Mouse (Mus musculus) ES-E14 (cell line): Measurements from ENCODE around the gene Tmem229b. TPM values are rescaled to one million over a fixed set of nuclear protein-coding genes. Genes with fewer than 3 reads are reported as not detected.

Experiments used
- DNase-seq: peaks from one replicate; pipeline ENCODE4 v3.0.0-alpha.2; 2013; ENCODE audit warnings: low read depth, low spot score
- H3K27ac ChIP-seq: 2 replicates; pipeline ENCODE4 v1.5.1; 2012; ENCODE audit warnings: low read depth, mild to moderate bottlenecking, low read length, moderate library complexity, mixed read lengths; ENCODE audit not compliant: poor library complexity, insufficient read depth, severe bottlenecking
- H3K36me3 ChIP-seq: 2 replicates; pipeline ENCODE4 v1.6.1; 2012; ENCODE audit warnings: mild to moderate bottlenecking, low read length, moderate library complexity, mixed read lengths; ENCODE audit not compliant: control insufficient read depth, poor library complexity, insufficient read depth, severe bottlenecking
- H3K4me1 ChIP-seq, 2 experiments: fragments of 150-350 bp in 1 of 2; sonication (generic) in 1 of 2; 2 replicates each; pipeline ENCODE4 v1.6.1; 2012; ENCODE audit warnings: low read length in 2 of 2, mild to moderate bottlenecking in 1 of 2, mixed read lengths in 1 of 2; ENCODE audit not compliant: control insufficient read depth in 2 of 2, insufficient read depth in 2 of 2, poor library complexity in 1 of 2
- H3K4me3 ChIP-seq, 2 experiments: fragments of 150-350 bp in 1 of 2; sonication (generic) in 1 of 2; 2 replicates each; pipeline ENCODE4 v1.5.1; 2012; ENCODE audit warnings: low read length in 2 of 2, low read depth in 1 of 2, mild to moderate bottlenecking in 1 of 2, mixed read lengths in 1 of 2; ENCODE audit not compliant: insufficient read depth in 1 of 2, poor library complexity in 1 of 2, severe bottlenecking in 1 of 2
- H3K9ac ChIP-seq: 2 replicates; pipeline ENCODE4 v1.6.1; 2012; ENCODE audit warnings: low read depth, mild to moderate bottlenecking, low read length, mixed read lengths; ENCODE audit not compliant: poor library complexity, insufficient read depth, severe bottlenecking
- H3K9me3 ChIP-seq: fragments of 150-350 bp; sonication (generic); 2 replicates; pipeline ENCODE4 v1.6.1; 2012; ENCODE audit warnings: low read depth, mild to moderate bottlenecking, low read length; ENCODE audit not compliant: control insufficient read depth, insufficient read depth
- CHD2 ChIP-seq: IDR thresholded peaks from 2 replicates; pipeline ENCODE4 v1.6.1; 2014; ENCODE audit warnings: mild to moderate bottlenecking, low read depth, low read length, inconsistent platforms
- HCFC1 ChIP-seq: IDR thresholded peaks from 2 replicates; pipeline ENCODE4 v1.6.1; 2012; ENCODE audit warnings: low read length, inconsistent platforms, borderline replicate concordance; ENCODE audit not compliant: insufficient read depth
- MAFK ChIP-seq: IDR thresholded peaks from 2 replicates; pipeline ENCODE4 v1.6.1; 2014; ENCODE audit warnings: mild to moderate bottlenecking, low read depth, low read length, inconsistent platforms; ENCODE audit not compliant: insufficient read depth
- ZC3H11A ChIP-seq: IDR thresholded peaks from 2 replicates; pipeline ENCODE4 v1.6.1; 2012; ENCODE audit warnings: low read depth, mild to moderate bottlenecking, inconsistent platforms, low read length, borderline replicate concordance
- ZNF384 ChIP-seq: IDR thresholded peaks from 2 replicates; pipeline ENCODE4 v1.6.1; 2012; ENCODE audit warnings: low read depth, low read length, inconsistent platforms
- in situ Hi-C, 2 experiments: fragments of 600-800 bp; cut with MboI; formaldehyde crosslinking; loops; one replicate each; pipeline ENCODE4 v1.15.1; 2025; ENCODE audit warnings: low sequenced_read_pairs in 2 of 2, inconsistent platforms in 1 of 2; ENCODE audit not compliant: unreplicated experiment in 2 of 2
- total RNA-seq: library from RNA; depleted of rRNA; stranded (reverse); fragments of 300-350 nt; gene quantifications from 2 replicates; pipeline ENCODE4 v1.2.3, GENCODE M21; 2012

Gene Tmem229b
- total RNA-seq, 1 experiment = 6.1 TPM

DNA sequence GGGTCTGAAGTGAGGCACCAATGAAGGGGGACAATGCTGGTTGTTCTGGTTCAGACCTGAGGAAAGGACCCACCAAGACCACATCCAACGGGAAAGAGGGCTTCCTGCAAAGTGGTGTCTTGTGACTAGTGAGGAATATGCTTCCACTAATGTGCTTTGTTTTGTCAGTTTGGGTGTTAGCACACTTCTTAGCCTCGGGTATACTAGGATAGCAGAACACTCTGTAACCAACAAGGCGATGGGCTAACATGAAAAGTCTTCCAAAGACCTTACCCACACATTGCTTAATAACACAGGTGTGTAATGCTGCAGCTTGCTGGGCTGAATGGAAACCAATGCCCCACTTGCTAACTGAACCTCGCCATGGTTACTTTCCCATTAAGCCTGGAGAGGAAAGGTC lies 51.0 kb downstream of the Tmem229b start:
- no peak for DNase-seq
- Histone ChIP-seq H3K4me1 (no peaks in the 10 kb centered on the region), H3K36me3 (no peaks in the 10 kb centered on the region), H3K4me3 (no peak overlapping the region), H3K9me3 (no peaks in the 10 kb centered on the region), H3K27ac (no peak overlapping the region), H3K9ac (no peak overlapping the region)
- TF ChIP-seq HCFC1 = no peak
- no peak for TF ChIP-seq ZC3H11A
- TF ChIP-seq CHD2 = no peak
- TF ChIP-seq MAFK = no peak
- TF ChIP-seq ZNF384 = no peak
- in situ Hi-C loops = no loop called here

DNA sequence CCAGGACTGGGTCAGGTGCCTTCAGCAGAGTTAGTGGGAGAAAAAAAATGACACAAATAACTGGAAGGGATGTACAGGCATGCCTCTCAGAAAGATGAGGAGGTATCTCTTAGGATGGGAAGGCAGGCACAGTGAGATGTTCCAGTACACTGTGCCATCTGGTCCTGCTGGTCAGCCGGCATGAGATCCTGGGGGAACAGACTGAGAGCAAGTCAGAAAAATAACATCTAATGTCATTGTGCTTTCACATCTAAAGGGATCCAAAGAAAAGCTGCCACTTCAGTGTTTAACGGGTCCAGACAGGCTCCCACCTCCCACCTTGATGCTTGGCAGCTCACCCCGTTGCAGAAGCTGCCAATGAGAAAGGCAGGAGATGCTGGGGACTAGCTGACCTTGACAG lies 54.9 kb downstream of the Tmem229b start:
- Histone ChIP-seq H3K27ac (no peak overlapping the region), H3K9ac (no peak overlapping the region), H3K36me3 (no peaks in the 10 kb centered on the region), H3K4me1 (no peaks in the 10 kb centered on the region), H3K9me3 (no peaks in the 10 kb centered on the region), H3K4me3 (no peak overlapping the region)
- DNase-seq = no peak
- in situ Hi-C loops = no loop called here
- TF ChIP-seq ZC3H11A (no peak), ZNF384 (no peak), HCFC1 (no peak), MAFK (no peak), CHD2 (no peak)

DNA sequence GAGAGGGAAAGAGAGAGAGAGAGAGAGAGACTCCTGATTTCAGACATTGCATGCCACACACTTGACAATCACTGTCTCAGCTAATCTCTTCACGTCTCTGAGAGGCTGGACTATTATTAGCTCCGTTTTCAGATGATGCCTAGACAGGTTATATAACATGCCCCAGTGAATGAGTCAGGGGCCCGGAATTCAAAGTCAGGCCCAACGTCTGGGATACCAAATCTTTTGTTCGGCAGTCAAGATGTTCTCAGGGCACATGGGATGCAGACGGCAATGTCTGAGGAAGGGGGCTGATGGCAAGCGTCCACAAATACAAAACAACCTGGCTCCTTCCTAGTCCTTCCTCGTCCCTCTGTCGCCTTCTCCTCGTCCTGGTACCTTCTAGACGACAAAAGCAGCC lies 55.4 kb downstream of the Tmem229b start:
- in situ Hi-C loops = no loop called here
- H3K9me3 ChIP-seq = no peaks in the 10 kb centered on the region
- no peaks in the 10 kb centered on the region for H3K4me1 ChIP-seq
- no peak for DNase-seq
- no peak overlapping the region for H3K9ac ChIP-seq
- no peaks in the 10 kb centered on the region for H3K36me3 ChIP-seq
- no peak overlapping the region for H3K4me3 ChIP-seq
- H3K27ac ChIP-seq = no peak overlapping the region
- TF ChIP-seq HCFC1 = no peak
- TF ChIP-seq ZC3H11A = no peak
- no peak for TF ChIP-seq ZNF384
- no peak for TF ChIP-seq MAFK
- no peak for TF ChIP-seq CHD2

DNA sequence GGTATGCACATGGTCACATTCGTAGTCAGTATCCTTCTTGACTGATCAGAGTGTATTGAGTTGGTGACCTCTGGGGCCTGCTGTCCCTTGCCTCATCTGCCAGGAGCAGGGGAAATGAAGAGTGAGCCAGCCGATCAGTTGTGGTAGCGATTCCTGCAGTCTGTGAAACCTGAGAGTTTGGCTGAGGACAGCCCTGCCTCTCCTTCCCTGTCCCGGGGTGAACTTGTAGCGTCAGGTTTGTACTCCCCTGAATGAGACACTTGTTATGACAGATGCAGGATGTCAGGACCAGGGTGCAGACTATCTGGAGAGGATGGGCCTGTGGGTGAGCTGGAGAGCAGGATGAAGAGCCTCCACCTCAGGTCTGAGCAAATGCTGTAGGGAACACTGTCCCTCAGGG lies 59.8 kb downstream of the Tmem229b start:
- H3K9ac ChIP-seq = no peak overlapping the region
- TF ChIP-seq HCFC1 = no peak
- no peak for TF ChIP-seq MAFK
- no peak for TF ChIP-seq ZNF384
- TF ChIP-seq CHD2 = no peak
- TF ChIP-seq ZC3H11A = no peak
- H3K4me3 ChIP-seq = no peak overlapping the region
- H3K27ac ChIP-seq = no peak overlapping the region
- H3K4me1 ChIP-seq = no peaks in the 10 kb centered on the region
- in situ Hi-C loops = no loop called here
- no peaks in the 10 kb centered on the region for H3K9me3 ChIP-seq
- DNase-seq = no peak
- H3K36me3 ChIP-seq = no peaks in the 10 kb centered on the region

DNA sequence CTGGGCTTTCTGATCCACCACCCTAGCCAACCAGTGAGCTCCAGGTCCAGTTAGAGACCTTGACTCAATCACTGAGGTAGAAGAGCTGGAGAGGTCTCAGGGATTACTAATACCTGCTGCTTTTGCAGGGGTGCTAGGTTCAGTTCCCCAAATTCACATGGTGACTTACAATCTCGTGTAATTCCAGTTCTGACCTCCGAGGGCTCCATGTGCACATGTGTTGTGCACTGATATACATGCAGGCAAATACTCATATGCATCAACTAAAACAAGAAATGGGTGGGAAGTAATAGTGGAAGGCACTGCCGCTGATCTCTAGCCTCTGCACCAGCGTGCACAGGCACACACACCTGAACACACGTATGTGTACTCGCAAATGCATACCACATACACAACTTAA lies 60.3 kb downstream of the Tmem229b start:
- in situ Hi-C loops = no loop called here
- no peak overlapping the region for H3K4me3 ChIP-seq
- H3K9ac ChIP-seq = no peak overlapping the region
- H3K27ac ChIP-seq = no peak overlapping the region
- H3K36me3 ChIP-seq = no peaks in the 10 kb centered on the region
- no peaks in the 10 kb centered on the region for H3K4me1 ChIP-seq
- no peak for DNase-seq
- TF ChIP-seq CHD2 = no peak
- TF ChIP-seq ZC3H11A = no peak
- TF ChIP-seq MAFK = no peak
- TF ChIP-seq ZNF384 = no peak
- no peak for TF ChIP-seq HCFC1
- H3K9me3 ChIP-seq = no peaks in the 10 kb centered on the region
